Comparison of ENCODE assay signal across 24 mouse cellular contexts in genomic region chr12:59307958-59308357, GRCm38 (mm10).
"Had no signal": no experiment of that assay in that cellular context is flagged by ENCODE, and none has a peak within 500 bp of the region (broad histone marks: within the 10 kb centered on the region; RNA-seq: fewer than 3 reads in every experiment).

No protein-coding gene starts in this region.

- H3K27me3 ChIP-seq: liver, embryonic 15.5 days; lung, embryonic 15.5 days; midbrain, embryonic 12.5 days; neural tube, embryonic 13.5 days; neural tube, embryonic 15.5 days; stomach, embryonic 15.5 days had no signal

- H3K27ac ChIP-seq: liver, embryonic 15.5 days; lung, embryonic 15.5 days; midbrain, embryonic 10.5 days; midbrain, embryonic 12.5 days; neural tube, embryonic 13.5 days; neural tube, embryonic 15.5 days; stomach, embryonic 15.5 days; stomach, postnatal 0 days had no signal

- DNase-seq: liver, postnatal 0 days; lung, adult 2 months; lung, postnatal 14 days; lung, postnatal 36 days; midbrain, embryonic 14.5 days; retina, postnatal 1 day; right cerebral cortex, adult 18-20 months; right cerebral cortex, postnatal 25 days; right cerebral cortex, postnatal 4 days; spleen, adult 18-20 months; thymus, adult 2 months; thymus, postnatal 14 days; thymus, postnatal 36 days had no signal

- H3K36me3 ChIP-seq: liver, embryonic 15.5 days; lung, embryonic 15.5 days; midbrain, embryonic 10.5 days; midbrain, embryonic 12.5 days; neural tube, embryonic 13.5 days; neural tube, embryonic 15.5 days; stomach, embryonic 15.5 days had no signal

- ATAC-seq: liver, postnatal 0 days; lung, postnatal 0 days; midbrain, embryonic 16.5 days had no signal

- H3K4me1 ChIP-seq: liver, embryonic 15.5 days; lung, embryonic 15.5 days; midbrain, embryonic 12.5 days; neural tube, embryonic 13.5 days; neural tube, embryonic 15.5 days; stomach, embryonic 15.5 days had no signal

- H3K4me3 ChIP-seq: liver, embryonic 15.5 days; lung, embryonic 15.5 days; midbrain, embryonic 10.5 days; midbrain, embryonic 12.5 days; myocyte; neural tube, embryonic 13.5 days; neural tube, embryonic 15.5 days; stomach, embryonic 15.5 days had no signal
